Mouse (Mus musculus) adrenal gland (tissue): ENCODE results near the gene Pepd.

Experiments
- intact Hi-C: fragments of 180-260 bp; cut with DNase I; formaldehyde crosslinking; loops from one replicate; pipeline ENCODE4 v1.15.1; 2025

Gene Pepd

DNA sequence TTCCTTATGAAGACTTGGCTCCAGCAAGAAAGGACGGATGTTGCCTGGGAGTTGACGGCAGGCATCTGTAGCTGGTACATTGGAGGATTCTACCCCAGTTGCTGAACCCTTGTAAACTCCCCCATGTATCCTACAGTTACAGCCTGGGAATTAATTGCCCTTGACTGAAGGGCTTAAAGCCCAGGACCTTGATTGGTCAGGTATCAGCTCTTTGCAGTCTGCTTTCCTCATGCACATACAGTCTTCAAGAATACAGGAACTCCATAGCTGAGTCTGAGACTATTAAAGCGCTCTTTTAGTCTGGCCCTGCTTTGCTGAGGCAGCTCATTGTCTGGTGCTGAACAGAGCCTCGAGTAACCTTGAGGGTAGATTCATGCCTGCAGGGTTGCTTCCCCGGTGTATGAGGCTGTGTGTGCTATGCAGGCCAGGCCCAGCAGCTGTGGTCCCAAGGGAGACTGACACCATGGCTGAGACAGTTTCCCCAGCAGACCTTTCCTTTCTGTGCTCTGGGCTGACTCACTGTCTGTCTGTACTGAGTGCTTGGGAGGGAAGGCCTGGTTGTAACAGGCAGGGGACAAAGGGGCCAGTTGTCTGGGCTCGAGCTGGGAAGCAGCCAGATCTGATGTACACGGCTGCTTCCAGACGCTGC is 17.6 kb downstream of the Pepd start:
- intact Hi-C loops = no loop called here

DNA sequence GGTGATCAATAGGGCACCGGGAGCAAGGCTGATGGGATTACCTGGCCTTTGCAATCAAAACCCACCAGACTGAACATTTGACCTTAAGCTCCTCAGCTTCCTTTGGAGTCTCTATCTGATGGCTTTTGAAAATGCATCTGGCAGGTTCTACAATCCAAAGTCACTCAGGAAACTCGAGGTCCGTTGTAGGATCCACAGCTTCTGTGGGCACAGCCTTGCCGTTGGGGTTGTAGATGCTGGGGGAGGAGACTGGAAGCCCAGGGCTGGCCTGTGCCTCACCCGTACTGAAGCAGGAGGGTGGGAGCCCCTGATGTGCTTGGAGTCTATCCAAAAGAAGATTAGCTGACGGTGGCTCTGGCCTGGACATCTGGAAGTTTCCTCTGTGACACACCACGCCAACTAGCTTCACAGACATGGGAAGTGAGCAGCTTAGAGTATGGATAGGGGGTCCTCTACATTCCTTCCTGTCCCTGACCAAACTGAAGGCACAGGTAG is 18.1 kb downstream of the Pepd start:
- intact Hi-C loops = no loop called here

DNA sequence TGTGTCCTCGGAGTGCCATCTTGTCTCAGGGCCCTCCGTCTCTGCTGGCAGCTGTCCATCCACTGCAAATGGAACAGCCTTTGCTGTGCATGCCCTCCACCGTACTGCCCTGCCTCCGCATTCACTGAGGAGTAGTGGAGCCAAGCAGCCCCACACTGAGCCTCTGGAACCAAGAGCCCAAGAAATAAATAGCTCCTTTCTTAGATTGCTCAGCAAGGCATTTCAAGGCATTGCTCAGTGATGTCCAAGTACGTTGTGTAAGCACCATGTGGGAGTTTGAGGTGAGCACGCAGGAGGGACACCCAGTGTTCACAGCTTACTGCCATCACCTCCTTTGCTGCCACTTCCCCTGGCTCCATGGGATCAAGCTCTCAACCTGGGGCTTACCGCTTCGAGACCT is 20.5 kb downstream of the Pepd start:
- intact Hi-C loops = no loop called here

DNA sequence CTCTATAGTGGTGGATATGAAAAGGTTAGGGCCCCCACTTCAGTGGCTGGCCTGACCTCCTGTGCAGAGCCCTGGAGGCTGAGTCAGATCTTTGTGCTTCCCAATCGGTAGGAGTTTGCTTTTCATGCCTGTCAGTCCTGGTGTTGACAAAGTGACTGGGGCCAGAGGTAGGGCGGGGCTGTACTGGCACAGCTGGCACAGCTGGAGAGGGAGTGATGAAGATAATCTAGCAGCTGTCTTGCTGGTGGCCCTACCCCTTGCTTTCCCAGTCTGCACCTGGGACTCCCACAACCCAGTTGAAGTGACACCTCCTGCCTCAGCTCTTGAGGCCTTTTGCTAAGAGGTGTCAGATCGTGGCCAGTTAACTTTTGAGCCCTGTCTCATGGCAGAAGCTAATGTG is 21.0 kb downstream of the Pepd start:
- intact Hi-C loops = no loop called here

DNA sequence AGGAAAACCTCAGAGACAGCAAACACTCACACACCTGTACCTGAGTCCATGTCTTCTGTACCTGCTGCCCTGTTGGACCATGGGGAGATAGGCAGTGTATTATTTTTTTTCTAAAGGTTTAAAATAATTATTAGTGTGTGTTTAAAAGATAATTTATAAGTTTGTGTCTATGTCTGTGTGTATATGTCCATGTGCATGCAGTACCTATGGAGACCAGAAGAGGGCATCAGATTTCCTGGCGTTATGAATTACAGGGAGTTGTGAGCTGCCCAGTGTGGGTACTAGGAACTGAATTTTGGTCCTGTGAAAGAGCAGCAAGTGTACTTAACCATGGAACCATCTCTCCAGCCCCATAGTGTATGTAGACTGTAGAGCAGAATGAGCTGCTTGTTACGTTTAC is 24.2 kb downstream of the Pepd start:
- intact Hi-C loops = no loop called here

DNA sequence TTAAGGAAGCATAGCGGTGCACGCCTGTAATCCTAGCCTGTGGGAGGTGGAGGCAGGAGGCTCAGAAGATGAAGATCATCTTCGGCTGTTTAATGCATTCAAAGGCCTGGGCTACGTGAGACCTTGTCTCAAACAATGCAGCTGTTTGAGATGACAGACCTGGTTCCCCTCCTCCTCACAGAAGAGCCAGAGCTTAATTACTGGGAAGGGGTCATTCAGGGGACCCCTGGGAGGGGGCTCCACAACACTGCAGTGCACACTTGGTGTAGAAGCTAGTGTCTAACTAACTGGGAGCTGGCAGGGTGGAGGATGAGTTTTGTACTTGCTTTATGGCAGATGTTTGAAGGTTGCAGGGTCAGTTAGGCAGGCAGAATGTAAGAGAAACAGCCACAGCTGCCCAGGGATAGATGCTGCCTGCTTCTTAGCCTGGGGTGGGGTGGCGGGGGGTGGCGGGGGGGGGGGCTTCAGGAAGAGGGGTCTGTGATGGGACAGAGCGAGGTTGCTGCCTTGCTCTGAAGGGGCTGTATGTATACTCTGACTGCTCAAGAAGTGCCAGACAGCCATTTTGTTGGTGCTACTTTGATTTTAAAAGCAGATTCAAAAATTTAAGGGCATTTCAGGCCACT is 26.6 kb downstream of the Pepd start:
- intact Hi-C loops = no loop called here

DNA sequence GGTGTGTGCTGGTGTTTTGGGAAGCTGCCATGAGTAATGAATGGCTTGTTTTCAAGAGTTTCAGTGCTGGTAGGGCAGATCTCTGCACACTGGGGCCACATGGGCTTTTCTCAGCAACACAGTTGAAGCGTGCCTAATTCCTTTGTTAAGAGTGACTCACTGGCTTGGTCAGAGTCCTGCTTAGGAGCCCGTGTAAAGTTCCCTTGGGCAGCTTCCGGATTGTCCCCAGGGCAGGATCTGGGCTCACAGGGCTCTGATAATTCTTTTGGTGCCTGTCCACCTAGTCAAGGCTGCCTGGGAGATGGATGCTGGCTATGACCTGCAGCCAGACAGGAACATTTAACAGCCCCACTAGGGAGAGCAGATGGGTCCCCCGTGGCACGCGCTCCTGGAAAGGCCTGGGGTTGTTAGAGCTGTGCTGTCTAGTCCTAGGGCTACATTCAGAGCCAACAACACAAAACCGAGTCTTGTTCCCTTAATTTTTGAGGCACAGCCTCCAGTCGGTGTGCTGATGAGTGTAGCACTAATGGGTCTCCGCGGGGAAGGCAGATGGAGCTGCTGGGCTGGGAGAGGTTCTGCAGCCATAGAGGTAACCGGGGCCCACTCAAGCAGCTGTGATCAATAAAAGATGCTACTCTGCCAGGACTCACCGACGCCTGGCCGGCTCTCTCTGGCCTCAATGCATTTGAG is 27.2 kb downstream of the Pepd start:
- intact Hi-C loops = no loop called here

DNA sequence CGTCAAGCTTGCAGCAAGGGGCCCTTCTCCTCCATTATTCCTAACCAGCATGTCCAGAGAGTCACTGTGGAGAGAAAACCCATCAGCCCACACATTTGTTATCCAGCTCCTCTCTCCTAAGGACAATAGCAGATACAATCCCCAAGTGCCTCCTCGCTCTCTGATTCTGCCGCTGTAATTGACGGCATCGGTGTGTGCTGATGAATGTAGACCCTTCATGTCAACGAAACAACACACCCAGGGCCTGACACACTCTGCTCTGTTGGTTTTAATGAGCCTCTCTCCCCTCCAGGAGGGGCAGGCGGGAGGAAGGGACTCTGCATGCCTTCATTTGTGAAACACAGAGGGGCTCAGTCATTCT is 27.8 kb downstream of the Pepd start:
- intact Hi-C loops = no loop called here

DNA sequence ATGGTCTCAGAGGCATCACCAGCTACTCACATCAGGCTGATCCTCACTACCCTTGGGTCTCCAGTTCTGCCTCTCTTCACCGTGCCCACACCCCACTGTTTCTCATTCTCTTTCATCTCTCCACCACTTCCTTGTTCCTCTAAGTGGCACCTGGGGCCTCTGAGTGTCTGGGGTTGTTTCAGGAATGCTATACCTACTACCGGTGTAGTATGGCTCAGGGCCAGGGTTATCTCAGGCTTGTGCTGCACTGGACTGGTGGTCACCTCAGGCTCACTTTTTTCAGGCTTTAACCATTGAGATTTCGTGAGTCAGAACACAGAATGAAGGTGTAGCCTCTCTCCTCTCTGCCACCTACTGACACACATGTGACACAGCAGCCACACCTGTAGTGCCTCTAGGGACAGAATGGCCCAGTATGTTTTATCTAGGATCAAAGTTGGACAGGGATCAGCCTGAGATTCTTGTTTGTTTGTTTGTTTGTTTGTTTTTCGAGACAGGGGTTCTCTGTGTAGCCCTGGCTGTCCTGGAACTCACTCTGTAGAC is 31.5 kb downstream of the Pepd start:
- intact Hi-C loops = no loop called here

DNA sequence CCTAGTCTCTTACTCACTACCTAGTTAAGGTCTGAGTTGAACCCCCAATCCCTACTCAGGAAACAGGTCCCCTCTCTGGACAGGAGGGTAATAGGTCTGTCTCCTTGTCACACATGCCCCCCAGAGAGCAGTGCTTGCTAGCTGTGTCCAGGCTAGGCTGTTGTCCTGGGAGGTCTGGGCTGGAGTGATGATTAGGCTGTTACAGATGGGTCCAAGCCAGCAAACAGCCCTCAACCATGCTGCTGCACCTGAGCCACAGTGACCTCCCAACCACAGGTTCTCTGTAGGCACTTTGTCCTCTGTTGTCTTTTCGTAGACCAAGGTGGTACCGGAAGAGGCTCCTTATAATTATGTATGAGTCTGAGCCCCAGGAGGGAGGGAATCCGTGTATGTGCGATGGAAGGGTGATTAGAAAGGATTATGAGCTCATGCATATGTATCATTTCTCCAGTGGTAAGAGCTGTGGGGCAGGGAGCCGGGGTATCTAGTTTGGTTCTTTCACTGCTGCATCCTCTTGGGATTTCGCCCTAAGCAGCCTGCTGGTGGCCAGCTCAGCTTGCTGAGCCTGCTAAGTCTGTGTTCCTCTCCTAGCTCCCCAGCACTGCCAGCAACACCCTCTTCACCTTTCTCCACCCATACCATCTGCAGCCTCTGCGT is 34.2 kb downstream of the Pepd start:
- intact Hi-C loops = no loop called here

DNA sequence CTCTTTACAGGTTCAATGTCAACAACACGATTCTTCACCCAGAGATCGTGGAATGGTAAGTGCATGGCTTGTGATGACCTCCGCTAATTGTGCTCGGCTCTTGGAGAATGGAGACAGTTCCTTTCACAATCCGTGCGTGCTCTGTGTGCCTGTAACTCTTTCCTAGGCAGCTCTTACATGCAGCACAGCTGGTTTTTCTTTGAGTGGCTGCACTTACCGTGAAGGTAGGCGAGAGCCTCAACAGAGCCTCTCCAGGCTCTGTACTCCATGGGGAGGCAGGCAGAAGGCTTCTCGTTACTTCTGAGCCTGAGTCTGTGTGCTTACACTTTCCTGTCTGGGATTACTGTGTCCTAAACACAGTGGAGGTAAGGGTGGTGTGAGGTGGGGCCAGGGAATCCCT is 42.4 kb downstream of the Pepd start:
- intact Hi-C loops = no loop called here

DNA sequence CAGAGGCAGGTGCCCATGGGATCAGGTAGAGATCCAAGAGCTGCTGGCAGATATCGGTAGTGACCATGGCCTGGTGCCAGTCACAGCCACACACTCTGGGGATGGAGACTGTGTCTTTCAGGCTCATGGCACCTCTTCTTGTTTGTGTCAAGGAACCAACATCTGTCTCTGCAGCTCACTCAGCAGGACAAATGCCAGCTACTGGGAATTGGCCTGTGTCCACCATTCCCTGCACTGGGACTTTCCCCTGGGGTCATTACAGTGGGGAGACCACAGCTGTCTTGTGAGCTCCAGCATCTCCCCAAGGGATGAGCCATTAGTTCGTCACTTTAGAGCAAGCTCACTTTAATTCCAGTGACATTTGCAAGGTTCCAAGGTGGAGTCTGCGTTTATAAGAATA is 43.1 kb downstream of the Pepd start:
- intact Hi-C loops = no loop called here

DNA sequence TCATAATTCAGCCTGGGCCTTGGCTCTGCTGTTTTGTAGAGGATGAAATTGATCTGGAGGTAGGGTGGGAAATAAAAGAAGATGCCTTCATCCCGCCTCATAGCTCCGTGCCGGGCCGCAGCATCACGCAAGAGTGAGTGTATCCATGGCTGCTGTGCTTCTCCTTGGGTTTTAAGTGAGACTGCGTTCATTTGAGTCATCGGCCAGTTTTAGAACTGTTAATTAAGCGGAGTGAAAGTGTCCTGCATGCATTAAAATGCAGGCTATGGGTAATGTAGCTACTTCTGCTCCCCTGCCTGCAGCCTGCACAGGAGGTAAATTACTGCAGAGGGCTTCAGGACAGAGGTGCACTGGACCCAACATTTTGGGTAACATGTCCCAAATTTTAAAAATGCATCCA is 45.0 kb downstream of the Pepd start:
- intact Hi-C loops = no loop called here

DNA sequence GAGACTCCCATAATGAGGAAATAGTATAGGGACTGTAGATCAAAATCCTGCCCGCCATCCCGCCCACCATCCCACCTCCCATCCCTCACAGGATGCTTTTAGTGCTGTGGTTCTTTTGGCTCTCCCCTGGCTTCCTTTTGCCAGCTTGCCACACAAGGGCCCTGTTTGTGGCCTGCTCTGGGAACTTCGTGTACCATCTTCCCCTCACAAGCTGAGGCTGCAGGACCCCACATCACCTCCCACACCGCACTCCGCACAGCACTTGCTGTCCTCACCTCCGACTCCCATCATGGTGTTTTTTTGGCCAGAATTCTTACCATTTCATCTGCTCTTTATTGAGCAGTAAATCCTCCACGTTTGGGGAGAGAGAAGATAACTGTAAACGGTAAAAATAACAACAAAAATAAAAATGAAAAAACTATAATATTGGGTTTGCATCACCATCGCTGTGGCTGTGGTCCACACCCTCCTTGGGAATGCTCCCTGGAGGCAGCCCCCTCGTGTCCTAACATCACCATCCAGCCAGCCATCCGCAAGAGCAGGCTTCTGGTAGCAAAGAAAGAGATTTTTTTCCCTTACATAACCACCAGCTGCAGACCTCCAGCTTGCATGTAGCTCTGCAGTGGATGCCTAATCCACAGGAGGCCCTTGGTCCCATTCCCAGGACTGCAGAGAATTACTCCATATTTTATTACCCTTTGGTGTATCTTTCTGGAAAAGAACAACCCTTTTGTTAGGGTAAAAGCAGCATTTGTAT is 51.9 kb downstream of the Pepd start:
- intact Hi-C loops = no loop called here

DNA sequence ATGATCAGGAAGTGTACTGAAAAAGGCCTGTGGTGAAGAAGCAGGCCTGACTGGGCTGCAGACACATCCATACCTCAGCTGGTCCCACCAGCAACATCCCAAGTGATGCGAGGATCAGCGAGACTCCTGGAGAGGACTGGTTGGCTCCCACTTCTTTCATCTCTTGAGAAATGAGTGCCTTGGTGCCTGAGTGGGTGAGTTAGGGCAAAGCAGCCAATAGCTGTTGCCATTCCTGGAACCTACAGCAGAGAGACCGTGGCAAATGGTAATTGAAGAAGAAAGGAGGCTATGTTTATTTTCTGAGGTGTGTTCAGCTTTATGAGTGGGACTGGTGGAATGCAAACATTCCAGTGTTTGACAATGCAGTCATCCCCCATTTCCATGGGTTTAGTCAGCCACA is 55.2 kb downstream of the Pepd start:
- intact Hi-C loops = no loop called here

DNA sequence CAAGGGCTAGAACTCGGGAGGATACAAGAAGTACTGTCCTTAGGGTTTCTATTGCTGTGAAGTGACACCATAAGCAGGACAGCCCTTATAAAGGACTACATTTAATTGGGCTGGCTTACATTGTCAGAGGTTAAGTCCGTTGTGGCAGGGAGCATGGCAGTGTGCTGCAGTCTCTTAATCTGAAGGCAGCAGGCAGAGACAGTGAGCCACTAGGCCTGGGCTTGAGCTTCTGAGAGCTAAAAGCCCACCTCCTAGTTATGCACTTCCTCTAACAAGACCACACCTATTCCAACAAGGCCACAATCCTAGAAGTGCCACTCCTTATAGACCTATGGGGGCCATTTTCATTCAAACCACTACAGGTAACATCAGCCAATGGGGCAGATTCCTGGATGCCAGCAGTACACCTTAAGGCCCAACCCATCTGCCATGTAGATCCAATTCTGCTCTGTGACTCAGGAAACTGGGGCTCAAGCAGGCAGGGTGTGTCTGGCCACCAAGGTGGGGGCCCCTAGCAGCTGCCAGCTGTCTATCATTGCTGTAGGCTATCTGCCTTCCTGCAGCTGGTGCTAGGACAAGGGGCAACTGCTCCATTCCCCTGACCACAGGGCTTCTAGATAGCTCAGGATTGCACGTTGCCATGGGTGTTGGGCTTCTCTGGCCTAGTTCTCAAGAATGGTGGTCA is 56.7 kb downstream of the Pepd start:
- intact Hi-C loops = no loop called here

DNA sequence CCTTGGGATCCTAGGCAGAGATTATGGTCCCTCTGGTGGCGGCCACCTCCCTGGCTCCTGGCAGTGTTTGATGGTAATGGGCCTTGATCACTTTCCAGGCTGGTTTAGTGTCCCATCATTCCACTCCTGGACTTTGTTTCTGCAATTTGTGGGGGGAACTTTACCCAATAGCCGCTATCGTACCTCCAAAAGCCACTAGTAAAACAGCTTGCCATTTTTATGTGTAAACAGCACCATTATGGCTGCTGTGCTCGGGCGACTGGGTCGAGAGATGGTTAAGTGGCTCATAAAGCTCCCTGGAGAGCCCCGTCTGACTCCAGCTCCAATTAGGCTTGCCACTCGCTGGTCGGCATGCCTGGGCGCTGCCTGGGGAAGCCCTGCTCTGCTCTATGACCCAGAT is 59.6 kb downstream of the Pepd start:
- intact Hi-C loops = no loop called here

DNA sequence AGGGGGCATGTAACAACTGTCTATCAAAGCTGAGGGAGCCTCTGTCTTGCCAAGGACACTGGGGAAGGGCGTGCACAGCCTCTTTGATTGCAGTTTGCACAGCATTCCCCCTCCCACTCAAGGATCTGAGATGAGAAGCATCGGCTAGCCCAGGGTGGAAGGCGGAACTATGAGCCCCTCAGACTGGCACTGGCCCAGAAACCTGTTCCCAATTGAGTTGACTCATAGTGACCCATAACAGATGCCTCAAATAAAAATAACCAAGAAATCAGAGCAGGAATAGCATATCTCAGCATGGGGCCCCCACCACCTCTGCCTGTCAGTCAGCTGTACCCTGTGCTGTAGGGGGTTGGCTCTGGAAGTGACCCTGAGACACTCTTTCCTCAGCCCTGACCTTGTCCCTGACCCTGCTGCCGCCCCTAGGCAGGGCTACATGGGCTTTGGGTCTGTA is 60.8 kb downstream of the Pepd start:
- intact Hi-C loops = no loop called here

DNA sequence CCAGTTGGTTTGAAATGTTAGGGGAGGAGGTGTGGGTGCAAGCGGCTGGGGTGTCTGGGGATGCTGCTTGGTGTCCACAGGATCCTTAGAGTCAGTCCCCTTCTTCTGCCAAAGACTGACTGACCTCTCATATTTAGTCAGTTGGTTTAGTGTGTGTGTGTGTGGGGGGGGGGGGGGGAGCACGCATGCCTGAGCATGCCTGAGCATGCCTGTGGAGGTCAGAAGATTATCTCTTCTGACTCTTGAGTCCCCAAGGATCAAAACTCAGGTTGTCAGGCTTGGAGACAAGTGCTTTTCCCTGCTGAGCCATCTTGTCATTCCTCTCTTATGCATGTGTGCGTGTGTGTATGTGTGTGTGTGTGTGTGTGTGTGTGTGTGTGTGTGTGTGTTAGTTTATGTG is 61.7 kb downstream of the Pepd start:
- intact Hi-C loops = no loop called here

DNA sequence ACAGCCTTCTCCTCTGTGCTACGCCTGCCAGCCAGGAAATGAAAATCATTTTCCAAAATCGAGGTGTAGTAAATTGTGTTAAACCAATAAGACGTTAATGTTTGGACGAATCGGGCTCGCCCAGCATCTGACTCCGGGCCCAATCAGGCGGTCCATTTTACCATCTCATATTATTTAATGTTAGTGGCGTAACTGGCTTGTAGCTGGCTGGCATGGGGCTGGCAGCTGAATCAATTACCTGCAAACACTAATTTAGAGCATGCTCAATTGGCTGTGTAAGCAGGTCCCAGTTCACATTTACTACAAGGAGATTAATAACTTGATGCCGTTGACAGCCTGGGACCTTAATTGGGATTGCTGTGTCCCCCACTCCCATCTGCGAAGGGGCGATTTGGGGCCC is 63.7 kb downstream of the Pepd start:
- intact Hi-C loops = no loop called here

DNA sequence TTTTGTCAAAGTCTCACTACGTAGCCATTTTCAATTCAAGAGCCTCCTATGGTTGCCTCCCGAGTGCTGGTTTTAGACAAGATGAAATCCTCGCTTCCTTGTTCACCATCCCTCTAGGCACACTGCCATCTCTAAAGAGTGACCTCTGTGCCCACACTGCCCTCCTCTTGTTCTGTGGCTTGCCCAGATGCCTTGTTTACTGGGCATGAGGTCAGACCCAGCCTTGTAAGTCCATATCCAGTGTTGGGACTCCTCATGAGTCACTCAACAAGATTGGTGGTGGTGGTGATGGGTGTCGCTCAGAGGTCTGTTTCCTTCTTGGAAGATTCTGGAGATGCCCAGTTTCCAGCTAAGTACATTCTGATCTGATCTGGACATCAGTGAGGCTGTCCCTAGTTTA is 65.2 kb downstream of the Pepd start:
- intact Hi-C loops = no loop called here
